Comparison of ENCODE assay signal across 8 mouse cellular contexts in genomic region chr2:131262213-131262672, GRCm38 (mm10). TPM values are rescaled to one million over a fixed set of nuclear protein-coding genes. Genes with fewer than 3 reads are reported as not detected.
DNase-seq lines count a peak whose midpoint lies in the region; ATAC-seq lines count a peak whose summit lies in the region.

Gene Pank2, plus strand, starts transcription at chr2:131262495.

- peak within 1 kb of the TSS; percentile 98 for H3K4me2 ChIP-seq in intestine, embryonic 14.5 days (ENCODE audit: low read length)

- WGBS in intestine, embryonic 14.5 days, result under 1% methylated on average over 46 of the region's 49 CpGs

- peak within 1 kb of the TSS; percentile 99 for H3K27ac ChIP-seq in intestine, embryonic 14.5 days (ENCODE audit: low read depth)

- no peaks in the 10 kb centered on the region for H3K27me3 ChIP-seq in intestine, embryonic 14.5 days (replicated peaks; ENCODE audit: control insufficient read depth, insufficient read depth, low read length)

- H3K9ac ChIP-seq in intestine, embryonic 14.5 days (ENCODE audit: low read length), result peak within 1 kb of the TSS; percentile 94

- ATAC-seq in intestine, embryonic 14.5 days (replicated peaks; ENCODE audit: low FRiP score, low TSS enrichment, low read depth), result peak; percentile 100

- no peaks in the 10 kb centered on the region for H3K36me3 ChIP-seq in intestine, embryonic 14.5 days (ENCODE audit: control insufficient read depth, insufficient read depth, low read length)

- intact Hi-C loops in left cerebral cortex, postnatal 14 days (cut with DNase I), result loop anchor here (2.0 to 10.0 kb wide), 3 partner anchors 75 to 153 kb away; partner anchors contain the start of genes Cdc25b, Rnf24 and Spef1

- no peaks in the 10 kb centered on the region for H3K9me3 ChIP-seq in intestine, embryonic 14.5 days (ENCODE audit: control insufficient read depth, low read length)

- H3K4me3 ChIP-seq in intestine, embryonic 14.5 days (ENCODE audit: low read depth, low read length), result peak within 1 kb of the TSS; percentile 83

- DNase-seq in adrenal gland, adult 18-20 months (ENCODE audit: low spot score in 2 of 2), result peak; percentile 94
- peak; percentile 99 for DNase-seq in embryo, embryonic 11 days
- peak; percentile 98 for DNase-seq in gastrocnemius, postnatal 25 days
- DNase-seq in intestine, embryonic 14.5 days (ENCODE audit: low spot score), result peak; percentile 94
- DNase-seq in left cerebral cortex, postnatal 14 days (ENCODE audit: low spot score in 2 of 2), result peak; percentile 98 to 99
- DNase-seq in mesoderm, embryonic 11.5 days (ENCODE audit: low read depth, low spot score), result peak; percentile 98
- DNase-seq in right cerebral cortex, postnatal 36 days (ENCODE audit: low spot score in 2 of 2), result peak; percentile 98
- DNase-seq in yolk sac, embryonic 10.5 days (ENCODE audit: low spot score), result peak; percentile 98

- H3K4me1 ChIP-seq in intestine, embryonic 14.5 days (replicated peaks; ENCODE audit: control insufficient read depth, insufficient read depth, low read length), result peaks cover 26% of the 10 kb centered on the region

RNA-seq across cellular contexts. Expression of gene Pank2, which starts in this region (rescaled TPM):
- 10 to 100 TPM; 44.6 to 57.6 TPM for total RNA-seq in adrenal gland, adult 18-20 months (2021)
- total RNA-seq in gastrocnemius, postnatal 25 days (2021), result 10 to 100 TPM; 22.5 to 26.4 TPM
- polyA plus RNA-seq in intestine, embryonic 14.5 days (2014; fragmentation: Nextera tagmentation; extraction: Ambion mirVana), result 35.9 and 37.6 TPM in 2 replicates
- 10 to 100 TPM; 62.7 to 62.9 TPM for total RNA-seq in left cerebral cortex, postnatal 14 days (2021)

Comparison
In these comparisons a context has a peak if more than half of its experiments do, and no peak if none do; other contexts are left out.
1. Peak in every context shown above with its lines: DNase-seq, ATAC-seq, H3K4me3 ChIP-seq and H3K27ac ChIP-seq.